Mouse (Mus musculus) myocyte (in vitro differentiated cells): Measurements from ENCODE around the gene Rxfp3.

Experiments used
- CEBPB ChIP-seq: IDR thresholded peaks from 2 replicates; pipeline ENCODE4 v1.6.1; 2011; ENCODE audit warnings: mild to moderate bottlenecking, moderate library complexity; ENCODE audit not compliant: poor library complexity, insufficient read depth, severe bottlenecking
- E2F4 ChIP-seq: IDR thresholded peaks from one replicate; pipeline ENCODE4 v1.6.1; 2011; ENCODE audit warnings: mild to moderate bottlenecking, control low read depth, moderate library complexity; ENCODE audit not compliant: insufficient read depth
- MAX ChIP-seq: IDR thresholded peaks from one replicate; pipeline ENCODE4 v1.6.1; 2011; ENCODE audit warnings: low read depth, mild to moderate bottlenecking, control low read depth
- MYOD1 ChIP-seq, 3 experiments: IDR thresholded peaks; one replicate each; pipeline ENCODE4 v1.6.1; 2011; ENCODE audit warnings: control low read depth in 2 of 3, low read depth in 2 of 3, mild to moderate bottlenecking in 2 of 3, moderate library complexity in 1 of 3; ENCODE audit not compliant: insufficient read length in 2 of 3, control insufficient read depth in 1 of 3
- POLR2A ChIP-seq: IDR thresholded peaks from one replicate; pipeline ENCODE4 v1.6.1; 2011; ENCODE audit warnings: low read depth, mild to moderate bottlenecking, control low read depth, moderate library complexity; ENCODE audit not compliant: insufficient read length
- POLR2AphosphoS2 ChIP-seq: IDR thresholded peaks from one replicate; pipeline ENCODE4 v1.6.1; 2011; ENCODE audit warnings: low read depth, control low read depth; ENCODE audit not compliant: insufficient read length
- SRF ChIP-seq: IDR thresholded peaks from one replicate; pipeline ENCODE4 v1.6.1; 2011; ENCODE audit warnings: low read depth; ENCODE audit not compliant: control insufficient read depth, insufficient read length
- TCF12 ChIP-seq: IDR thresholded peaks from one replicate; pipeline ENCODE4 v1.6.1; 2011; ENCODE audit warnings: mild to moderate bottlenecking, control low read depth; ENCODE audit not compliant: poor library complexity, insufficient read depth, severe bottlenecking
- USF1 ChIP-seq: IDR thresholded peaks from one replicate; pipeline ENCODE4 v1.6.1; 2011; ENCODE audit warnings: low read depth, mild to moderate bottlenecking, control low read depth, moderate library complexity

- TF ChIP-seq POLR2A, result no peak
- TF ChIP-seq SRF, result no peak
- TF ChIP-seq CEBPB, result no peak
- no peak for TF ChIP-seq POLR2AphosphoS2
- no peak for TF ChIP-seq USF1
- TF ChIP-seq MYOD1 (IDR thresholded peaks at IDR 0.05; ENCODE audit: control insufficient read depth in 1 of 3, insufficient read length in 2 of 3, low read depth in 2 of 3), result no peak
- no peak for TF ChIP-seq E2F4
- TF ChIP-seq MAX, result no peak
- TF ChIP-seq TCF12, result no peak
These were observed 30.1 kb upstream of the Rxfp3 start for GRCm38 (mm10) chr15:11067891-11068290.
